Mouse (Mus musculus) layer of hippocampus, adult 2 months (tissue): ENCODE measurements at regions not wholly inside any gene's neighbourhood (a gene's known extent, or its start where the extent isn't known, plus 50 kb on each side); places are given as distances from the start of the nearest gene placed in this dataset.
A peak's percentile ranks its signal among the peaks of the same experiment; 100 is the strongest.

Experiments used
- DNase-seq, 2 experiments: peaks; one replicate each; pipeline ENCODE4 v3.0.0; 2022; ENCODE audit warnings: low spot score in 2 of 2
- H3K27ac ChIP-seq: fragments of 200-600 bp; 2 replicates; pipeline ENCODE4 v1.8.1; 2022
- H3K4me3 ChIP-seq: fragments of 200-600 bp; 2 replicates; pipeline ENCODE4 v1.8.1; 2022; ENCODE audit warnings: mild to moderate bottlenecking
- CTCF ChIP-seq: fragments of 200-600 bp; conservative IDR thresholded peaks from 2 replicates; pipeline ENCODE4 v1.8.1; 2022; ENCODE audit warnings: antibody characterized with exemption, mild to moderate bottlenecking, moderate library complexity

GRCm38 (mm10) chr15:90140966-90141365 lies 83.1 kb upstream of the Alg10b start:
- DNase-seq: no peak
- Histone ChIP-seq H3K27ac (no peak overlapping the region), H3K4me3 (no peak overlapping the region)
- no peak for TF ChIP-seq CTCF

- TF ChIP-seq CTCF: no peak
- Histone ChIP-seq H3K4me3 (no peak overlapping the region), H3K27ac (no peak overlapping the region)
- DNase-seq: no peak
Observed at GRCm38 (mm10) chr15:90148663-90149062, 75.4 kb upstream of the Alg10b start.

GRCm38 (mm10) chr15:90153821-90154560 lies 70.1 kb upstream of the Alg10b start:
- peak; percentile 20 to 37 for DNase-seq
- Histone ChIP-seq H3K4me3 (no peak overlapping the region), H3K27ac (peak overlapping the region; percentile 36; the same call in 1 of the 2 replicates)
- TF ChIP-seq CTCF: no peak
